Mouse (Mus musculus) mature B cell (primary cell): ENCODE results near the gene Tnfrsf21.

Experiments
- in situ Hi-C: fragments of 300-500 bp; cut with MboI; formaldehyde crosslinking; loops from 2 replicates; pipeline ENCODE4 v1.14.3; 2019

Tnfrsf21 gene

GRCm38 (mm10) chr17:43016371-43017331 lies at the start of gene Tnfrsf21:
Gene Tnfrsf21 (plus strand): TSS chr17:43016555.
- in situ Hi-C loops: loop anchor here (10.0 to 25.0 kb wide), 2 partner anchors 218 to 446 kb away; no protein-coding TSS in a partner anchor

GRCm38 (mm10) chr17:42968174-42968573 lies 48.2 kb upstream of the Tnfrsf21 start:
- in situ Hi-C loops: no loop called here

- in situ Hi-C loops: no loop called here
These were observed 40.9 kb upstream of the Tnfrsf21 start for GRCm38 (mm10) chr17:42975312-42975996.

GRCm38 (mm10) chr17:42977766-42978165 lies 38.6 kb upstream of the Tnfrsf21 start:
- in situ Hi-C loops: no loop called here

- in situ Hi-C loops: no loop called here
These were observed 38.0 kb upstream of the Tnfrsf21 start for GRCm38 (mm10) chr17:42978345-42978744.

- in situ Hi-C loops: no loop called here
These were observed 34.5 kb upstream of the Tnfrsf21 start for GRCm38 (mm10) chr17:42981806-42982205.

- in situ Hi-C loops: no loop called here
These were observed 33.8 kb upstream of the Tnfrsf21 start for GRCm38 (mm10) chr17:42982568-42982967.

- in situ Hi-C loops: no loop called here
These were observed 30.3 kb upstream of the Tnfrsf21 start for GRCm38 (mm10) chr17:42985837-42986589.

GRCm38 (mm10) chr17:42987692-42988091 lies 28.7 kb upstream of the Tnfrsf21 start:
- in situ Hi-C loops: no loop called here

GRCm38 (mm10) chr17:42989981-42990380 lies 26.4 kb upstream of the Tnfrsf21 start:
- in situ Hi-C loops: no loop called here

GRCm38 (mm10) chr17:42991112-42991511 lies 25.2 kb upstream of the Tnfrsf21 start:
- in situ Hi-C loops: no loop called here

GRCm38 (mm10) chr17:42999446-42999977 lies 16.8 kb upstream of the Tnfrsf21 start:
- in situ Hi-C loops: no loop called here

GRCm38 (mm10) chr17:43000598-43000997 lies 15.8 kb upstream of the Tnfrsf21 start:
- in situ Hi-C loops: loop anchor here (25.0 kb wide), 1 partner anchor 462 kb away; no protein-coding TSS in a partner anchor

- in situ Hi-C loops: loop anchor here (10.0 to 25.0 kb wide), 2 partner anchors 222 to 450 kb away; no protein-coding TSS in a partner anchor
These were observed 3.6 kb upstream of the Tnfrsf21 start for GRCm38 (mm10) chr17:43012718-43013117.

- in situ Hi-C loops: loop anchor here (10.0 to 25.0 kb wide), 2 partner anchors 217 to 445 kb away; no protein-coding TSS in a partner anchor
These were observed 1.1 kb downstream of the Tnfrsf21 start for GRCm38 (mm10) chr17:43017341-43018052.

- in situ Hi-C loops: loop anchor here (10.0 to 25.0 kb wide), 2 partner anchors 217 to 444 kb away; no protein-coding TSS in a partner anchor
These were observed 1.7 kb downstream of the Tnfrsf21 start for GRCm38 (mm10) chr17:43018071-43018470.

GRCm38 (mm10) chr17:43019660-43020059 lies 3.3 kb downstream of the Tnfrsf21 start:
- in situ Hi-C loops: loop anchor here (10.0 to 25.0 kb wide), 2 partner anchors 215 to 443 kb away; no protein-coding TSS in a partner anchor

GRCm38 (mm10) chr17:43021017-43021416 lies 4.7 kb downstream of the Tnfrsf21 start:
- in situ Hi-C loops: loop anchor here (25.0 kb wide), 1 partner anchor 441 kb away; no protein-coding TSS in a partner anchor

- in situ Hi-C loops: loop anchor here (25.0 kb wide), 1 partner anchor 440 kb away; no protein-coding TSS in a partner anchor
These were observed 5.7 kb downstream of the Tnfrsf21 start for GRCm38 (mm10) chr17:43022056-43022455.

GRCm38 (mm10) chr17:43023637-43024217 lies 7.4 kb downstream of the Tnfrsf21 start:
- in situ Hi-C loops: loop anchor here (25.0 kb wide), 1 partner anchor 439 kb away; no protein-coding TSS in a partner anchor
